Mouse (Mus musculus) megakaryocyte, embryonic 14.5 days (primary cell): ENCODE results near the gene Hoxb13.

ENCODE experiments used
- FLI1 ChIP-seq: IDR thresholded peaks from 2 replicates; pipeline ENCODE4 v1.6.1; 2012; ENCODE audit warnings: low read length, inconsistent platforms, mixed read lengths
- GATA1 ChIP-seq: IDR thresholded peaks from 3 replicates; pipeline ENCODE4 v1.6.1; 2012; ENCODE audit warnings: mixed read lengths, low read length, inconsistent platforms, borderline replicate concordance

GRCm38 (mm10) chr11:96198642-96199041, 4.5 kb downstream of the Hoxb13 start:
- TF ChIP-seq GATA1 (no peak), FLI1 (no peak)
